Comparison of ENCODE assay signal across 8 mouse cellular contexts in genomic region chr7:101061381-101061780, GRCm38 (mm10). TPM values are rescaled to one million over a fixed set of nuclear protein-coding genes. Genes with fewer than 3 reads are reported as not detected.
DNase-seq lines count a peak whose midpoint lies in the region; ATAC-seq and TF ChIP-seq lines count a peak whose summit lies in the region.

No protein-coding gene starts in this region.

- H3K79me2 ChIP-seq in liver, adult 2 months (ENCODE audit: control insufficient read depth, insufficient read depth, low read length) = no peaks in the 10 kb centered on the region
- H3K79me2 ChIP-seq in myocyte (ENCODE audit: control insufficient read depth, insufficient read depth) = no peaks in the 10 kb centered on the region

- H3K27ac ChIP-seq in bone marrow, adult 2 months (ENCODE audit: control insufficient read depth, insufficient read depth, low read depth, low read length, poor library complexity) = peak overlapping the region; percentile 70; the same call in 1 of the 2 replicates
- no peak overlapping the region for H3K27ac ChIP-seq in embryonic facial prominence, embryonic 15.5 days (replicated peaks)
- no peak overlapping the region for H3K27ac ChIP-seq in heart, embryonic 12.5 days (ENCODE audit: poor library complexity, severe bottlenecking)
- no peak overlapping the region for H3K27ac ChIP-seq in kidney, embryonic 16.5 days (ENCODE audit: low read length)
- no peak overlapping the region for H3K27ac ChIP-seq in liver, adult 2 months (replicated peaks; ENCODE audit: insufficient read depth, low read depth, low read length)

- H3K27me3 ChIP-seq in embryonic facial prominence, embryonic 15.5 days = no peaks in the 10 kb centered on the region
- no peaks in the 10 kb centered on the region for H3K27me3 ChIP-seq in heart, embryonic 12.5 days (replicated peaks)
- H3K27me3 ChIP-seq in kidney, embryonic 16.5 days (ENCODE audit: insufficient read depth, low read length) = no peaks in the 10 kb centered on the region
- no peaks in the 10 kb centered on the region for H3K27me3 ChIP-seq in liver, adult 2 months (ENCODE audit: control insufficient read depth, insufficient read depth, low read length)
- no peaks in the 10 kb centered on the region for H3K27me3 ChIP-seq in myocyte (ENCODE audit: control insufficient read depth, insufficient read depth, insufficient read length)

- no peaks in the 10 kb centered on the region for H3K36me3 ChIP-seq in embryonic facial prominence, embryonic 15.5 days
- H3K36me3 ChIP-seq in heart, embryonic 12.5 days = no peaks in the 10 kb centered on the region
- no peaks in the 10 kb centered on the region for H3K36me3 ChIP-seq in kidney, embryonic 16.5 days (ENCODE audit: insufficient read depth, low read length)
- H3K36me3 ChIP-seq in liver, adult 2 months (ENCODE audit: control insufficient read depth, insufficient read depth, low read length) = no peaks in the 10 kb centered on the region
- H3K36me3 ChIP-seq in myocyte (ENCODE audit: control insufficient read depth, insufficient read depth) = no peaks in the 10 kb centered on the region

- TF ChIP-seq CTCF in bone marrow, adult 2 months (IDR thresholded peaks at IDR 0.05; ENCODE audit: control insufficient read depth, insufficient read depth, low read length) = peak; percentile 64
- peak; percentile 87 for TF ChIP-seq CTCF in liver, adult 2 months (IDR thresholded peaks at IDR 0.05; ENCODE audit: low read depth, low read length)

- H3K4me3 ChIP-seq in bone marrow, adult 2 months (replicated peaks; ENCODE audit: control insufficient read depth, low read depth, low read length) = no peak overlapping the region
- peak overlapping the region; percentile 12; the same call in 1 of the 2 replicates for H3K4me3 ChIP-seq in embryonic facial prominence, embryonic 15.5 days (replicated peaks)
- no peak overlapping the region for H3K4me3 ChIP-seq in heart, embryonic 12.5 days
- no peak overlapping the region for H3K4me3 ChIP-seq in kidney, embryonic 16.5 days (ENCODE audit: low read length)
- no peak overlapping the region for H3K4me3 ChIP-seq in liver, adult 2 months (ENCODE audit: insufficient read depth, low read depth, low read length)
- no peak overlapping the region for H3K4me3 ChIP-seq in myocyte

- H3K4me1 ChIP-seq in bone marrow, adult 2 months (ENCODE audit: control insufficient read depth, insufficient read depth, low read length) = peaks cover 8% of the 10 kb centered on the region; the same call in 1 of the 2 replicates
- peaks cover 7% of the 10 kb centered on the region; the same call in 1 of the 2 replicates for H3K4me1 ChIP-seq in embryonic facial prominence, embryonic 15.5 days
- H3K4me1 ChIP-seq in heart, embryonic 12.5 days (replicated peaks) = 0 out of 2 replicates have a peak, but pooled peaks cover 4% of the 10 kb centered on the region
- H3K4me1 ChIP-seq in kidney, embryonic 16.5 days (ENCODE audit: insufficient read depth, low read length) = peaks cover 5% of the 10 kb centered on the region; the same call in 1 of the 2 replicates
- H3K4me1 ChIP-seq in liver, adult 2 months (ENCODE audit: control insufficient read depth, insufficient read depth, low read length) = peaks cover 34% of the 10 kb centered on the region

- H3K4me2 ChIP-seq in embryonic facial prominence, embryonic 15.5 days (replicated peaks) = peak overlapping the region; percentile 38
- H3K4me2 ChIP-seq in heart, embryonic 12.5 days = peak overlapping the region; percentile 47
- H3K4me2 ChIP-seq in kidney, embryonic 16.5 days (replicated peaks; ENCODE audit: low read depth, low read length) = peak overlapping the region; percentile 38
- H3K4me2 ChIP-seq in myocyte (ENCODE audit: low read depth) = peak overlapping the region; percentile 67

- H3ac ChIP-seq in myocyte (ENCODE audit: control insufficient read depth, insufficient read length) = no peak overlapping the region

- ATAC-seq in embryonic facial prominence, embryonic 15.5 days (ENCODE audit: insufficient number of reproducible peaks, low FRiP score, low TSS enrichment, low read depth) = no peak
- ATAC-seq in heart, embryonic 12.5 days (ENCODE audit: insufficient number of reproducible peaks, low FRiP score) = no peak
- ATAC-seq in kidney, embryonic 16.5 days (ENCODE audit: low FRiP score, low TSS enrichment) = peak; percentile 55; the same call in 1 of the 2 replicates

- no peak overlapping the region for H3K9ac ChIP-seq in embryonic facial prominence, embryonic 15.5 days
- no peak overlapping the region for H3K9ac ChIP-seq in heart, embryonic 12.5 days
- no peak overlapping the region for H3K9ac ChIP-seq in kidney, embryonic 16.5 days (replicated peaks; ENCODE audit: low read length)
- 0 out of 2 replicates have a peak overlapping the region, but pooled peaks have one; percentile 16 for H3K9ac ChIP-seq in liver, adult 2 months (ENCODE audit: low read depth, low read length)

- WGBS in bone marrow, adult 2 months = 28% methylated on average over 17 of the region's 17 CpGs
- 8% methylated on average over 17 of the region's 17 CpGs for WGBS in embryonic facial prominence, embryonic 15.5 days
- 6% methylated on average over 17 of the region's 17 CpGs for WGBS in heart, embryonic 12.5 days
- WGBS in kidney, embryonic 16.5 days = 8% methylated on average over 17 of the region's 17 CpGs
- 5% methylated on average over 17 of the region's 17 CpGs for WGBS in liver, adult 2 months

- TF ChIP-seq POLR2A in bone marrow, adult 2 months (IDR thresholded peaks at IDR 0.05; ENCODE audit: borderline replicate concordance, control insufficient read depth, low read depth, low read length) = no peak
- no peak for TF ChIP-seq POLR2A in liver, adult 2 months (IDR thresholded peaks at IDR 0.05; ENCODE audit: extremely low read depth, insufficient read depth, low read length)
- TF ChIP-seq POLR2A in myocyte (IDR thresholded peaks at IDR 0.05; ENCODE audit: insufficient read length, low read depth) = no peak

- DNase-seq in A20 (ENCODE audit: low read depth, low spot score) = peak; percentile 78
- peak; percentile 66 for DNase-seq in liver, adult 2 months (ENCODE audit: extremely low read depth, low read depth, low spot score)
- peak; percentile 70 to 86 for DNase-seq in spleen, postnatal 4 days (ENCODE audit: low spot score in 2 of 2)

- no peaks in the 10 kb centered on the region for H3K9me3 ChIP-seq in embryonic facial prominence, embryonic 15.5 days (replicated peaks)
- no peaks in the 10 kb centered on the region for H3K9me3 ChIP-seq in heart, embryonic 12.5 days (replicated peaks)
- no peaks in the 10 kb centered on the region for H3K9me3 ChIP-seq in kidney, embryonic 16.5 days (ENCODE audit: low read length)

TF ChIP-seq in myocyte, 11 proteins besides CTCF, POLR2A, EP300 and RAD21:
- TF ChIP-seq MAX (IDR thresholded peaks at IDR 0.05; ENCODE audit: low read depth) (no peak), MYOG (IDR thresholded peaks at IDR 0.05; ENCODE audit: control insufficient read depth in 1 of 3, insufficient read depth in 1 of 3, insufficient read length in 2 of 3, low read depth in 2 of 3) (no peak), USF1 (IDR thresholded peaks at IDR 0.05; ENCODE audit: low read depth) (no peak), SRF (IDR thresholded peaks at IDR 0.05; ENCODE audit: control insufficient read depth, insufficient read length, low read depth) (no peak), REST (IDR thresholded peaks at IDR 0.05; ENCODE audit: insufficient read depth, insufficient read length) (no peak), POLR2AphosphoS2 (IDR thresholded peaks at IDR 0.05; ENCODE audit: insufficient read length, low read depth) (no peak), MYOD1 (IDR thresholded peaks at IDR 0.05; ENCODE audit: control insufficient read depth in 1 of 3, insufficient read length in 2 of 3, low read depth in 2 of 3) (no peak), E2F4 (IDR thresholded peaks at IDR 0.05; ENCODE audit: insufficient read depth) (no peak), TCF12 (IDR thresholded peaks at IDR 0.05; ENCODE audit: insufficient read depth, poor library complexity, severe bottlenecking) (no peak), CEBPB (IDR thresholded peaks at IDR 0.05; ENCODE audit: insufficient read depth, poor library complexity, severe bottlenecking) (no peak), TCF3 (IDR thresholded peaks at IDR 0.05; ENCODE audit: insufficient read length, low read depth) (no peak)
TF ChIP-seq in myocyte: peak in this region for 0.

RNA-seq across cellular contexts. Expression of gene Fchsd2, which starts 31.3 kb away (rescaled TPM):
- polyA plus RNA-seq in bone marrow, adult 2 months (2011; ENCODE audit: insufficient read depth, insufficient read length, low replicate concordance, missing spikeins) = 7.2 and 22.6 TPM in 2 replicates
- 19.6 and 21.9 TPM in 2 replicates for polyA plus RNA-seq in embryonic facial prominence, embryonic 15.5 days (2015; fragmentation: Nextera tagmentation; extraction: Ambion mirVana)
- 18.4 and 18.7 TPM in 2 replicates for polyA plus RNA-seq in heart, embryonic 12.5 days (2016; fragmentation: Nextera tagmentation; extraction: Ambion mirVana)
- polyA plus RNA-seq in kidney, embryonic 16.5 days (2015; fragmentation: Nextera tagmentation; extraction: Ambion mirVana) = 24.6 and 28.5 TPM in 2 replicates
- 39.1 and 43.0 TPM in 2 replicates for total RNA-seq in liver, adult 2 months (2014; rRNA removed)
- polyA plus RNA-seq in liver, adult 2 months (2012; rRNA removed) = 4.5 and 8.9 TPM in 2 replicates
- polyA plus RNA-seq in myocyte (2012; fragmentation: generic; extraction: Trizol) = 5.7 TPM

RNA-seq across cellular contexts. Expression of gene P2ry2, which starts 48.7 kb away (rescaled TPM):
- 0.72 and 0.82 TPM in 2 replicates for polyA plus RNA-seq in bone marrow, adult 2 months (2011; ENCODE audit: insufficient read depth, insufficient read length, low replicate concordance, missing spikeins)
- polyA plus RNA-seq in embryonic facial prominence, embryonic 15.5 days (2015; fragmentation: Nextera tagmentation; extraction: Ambion mirVana) = 2.5 and 3.6 TPM in 2 replicates
- polyA plus RNA-seq in heart, embryonic 12.5 days (2016; fragmentation: Nextera tagmentation; extraction: Ambion mirVana) = 1.1 and 1.2 TPM in 2 replicates
- polyA plus RNA-seq in kidney, embryonic 16.5 days (2015; fragmentation: Nextera tagmentation; extraction: Ambion mirVana) = 1.2 and 1.4 TPM in 2 replicates
- total RNA-seq in liver, adult 2 months (2014; rRNA removed) = 4.1 and 5.4 TPM in 2 replicates
- 13.4 and 15.4 TPM in 2 replicates for polyA plus RNA-seq in liver, adult 2 months (2012; rRNA removed)
- polyA plus RNA-seq in myocyte (2012; fragmentation: generic; extraction: Trizol) = 20.8 TPM
